ENCODE assay signal across 27 mouse cellular contexts in genomic region chr10:112613751-112614150, GRCm38 (mm10).
"Had no signal": no experiment of that assay in that cellular context is flagged by ENCODE, and none has a peak within 500 bp of the region (broad histone marks: within the 10 kb centered on the region; RNA-seq: fewer than 3 reads in every experiment).

No protein-coding gene starts in this region.

- DNase-seq: cerebellum, adult 9-11 months; cerebellum, postnatal 10 days; cerebellum, postnatal 14 days; cerebellum, postnatal 25 days; cerebellum, postnatal 36 days; embryo, embryonic 11 days; gastrocnemius, adult 2 months; gastrocnemius, postnatal 10 days; gastrocnemius, postnatal 14 days; gastrocnemius, postnatal 25 days; gastrocnemius, postnatal 36 days; heart, adult 11 months; heart, adult 18-20 months; heart, adult 2 months had no signal

- H3K4me1 ChIP-seq: embryonic facial prominence, embryonic 10.5 days; embryonic facial prominence, embryonic 12.5 days; embryonic facial prominence, embryonic 13.5 days; embryonic facial prominence, embryonic 15.5 days; forebrain, embryonic 12.5 days; forebrain, embryonic 13.5 days; forebrain, embryonic 15.5 days; heart, embryonic 10.5 days had no signal

- H3K4me2 ChIP-seq: embryonic facial prominence, embryonic 12.5 days; embryonic facial prominence, embryonic 13.5 days; embryonic facial prominence, embryonic 15.5 days; forebrain, embryonic 12.5 days; forebrain, embryonic 13.5 days; forebrain, embryonic 15.5 days; heart, embryonic 11.5 days had no signal

- H3K4me3 ChIP-seq: embryonic facial prominence, embryonic 10.5 days; embryonic facial prominence, embryonic 12.5 days; embryonic facial prominence, embryonic 13.5 days; embryonic facial prominence, embryonic 15.5 days; erythroblast, embryonic 14.5 days; forebrain, embryonic 10.5 days; forebrain, embryonic 12.5 days; forebrain, embryonic 13.5 days; forebrain, embryonic 15.5 days; gastrocnemius, adult 2 months; heart, adult 2 months; heart, embryonic 10.5 days had no signal

- H3K9ac ChIP-seq: embryonic facial prominence, embryonic 12.5 days; embryonic facial prominence, embryonic 13.5 days; embryonic facial prominence, embryonic 15.5 days; forebrain, embryonic 12.5 days; forebrain, embryonic 13.5 days; forebrain, embryonic 15.5 days had no signal

- H3K9me3 ChIP-seq: embryonic facial prominence, embryonic 10.5 days; embryonic facial prominence, embryonic 12.5 days; embryonic facial prominence, embryonic 13.5 days; embryonic facial prominence, embryonic 15.5 days; forebrain, embryonic 10.5 days; forebrain, embryonic 12.5 days; forebrain, embryonic 13.5 days; forebrain, embryonic 15.5 days; heart, embryonic 10.5 days had no signal

- ATAC-seq: forebrain, embryonic 13.5 days; forebrain, embryonic 14.5 days; forebrain, embryonic 15.5 days; forebrain, embryonic 16.5 days had no signal

- H3K27me3 ChIP-seq: embryonic facial prominence, embryonic 12.5 days; embryonic facial prominence, embryonic 13.5 days; embryonic facial prominence, embryonic 15.5 days; forebrain, embryonic 12.5 days; forebrain, embryonic 13.5 days; forebrain, embryonic 15.5 days had no signal

- H3K36me3 ChIP-seq: embryonic facial prominence, embryonic 10.5 days; embryonic facial prominence, embryonic 12.5 days; embryonic facial prominence, embryonic 13.5 days; embryonic facial prominence, embryonic 15.5 days; forebrain, embryonic 10.5 days; forebrain, embryonic 12.5 days; forebrain, embryonic 15.5 days; heart, embryonic 10.5 days had no signal

- H3K27ac ChIP-seq: embryonic facial prominence, embryonic 10.5 days; embryonic facial prominence, embryonic 12.5 days; embryonic facial prominence, embryonic 13.5 days; embryonic facial prominence, embryonic 15.5 days; forebrain, embryonic 10.5 days; forebrain, embryonic 12.5 days; forebrain, embryonic 13.5 days; forebrain, embryonic 15.5 days; gastrocnemius, adult 2 months; heart, adult 2 months; heart, embryonic 10.5 days had no signal
